Mouse (Mus musculus) erythroblast, embryonic 14.5 days (primary cell): ENCODE results near the gene Kansl3.

Experiments
- GATA1 ChIP-seq: IDR thresholded peaks from 2 replicates; pipeline ENCODE4 v1.6.1; 2012; ENCODE audit warnings: low read length, inconsistent platforms, mixed read lengths
- TAL1 ChIP-seq: IDR thresholded peaks from 3 replicates; pipeline ENCODE4 v1.6.1; 2012; ENCODE audit warnings: low read length, inconsistent platforms, mixed read lengths

GRCm38 (mm10) chr1:36304764-36305163 lies 64.2 kb downstream of the Kansl3 start:
- TF ChIP-seq GATA1 = no peak
- no peak for TF ChIP-seq TAL1
